Mouse (Mus musculus): ENCODE measurements at regions not wholly inside any gene's neighbourhood (a gene's known extent, or its start where the extent isn't known, plus 50 kb on each side); places are given as distances from the start of the nearest gene placed in this dataset.

DNA sequence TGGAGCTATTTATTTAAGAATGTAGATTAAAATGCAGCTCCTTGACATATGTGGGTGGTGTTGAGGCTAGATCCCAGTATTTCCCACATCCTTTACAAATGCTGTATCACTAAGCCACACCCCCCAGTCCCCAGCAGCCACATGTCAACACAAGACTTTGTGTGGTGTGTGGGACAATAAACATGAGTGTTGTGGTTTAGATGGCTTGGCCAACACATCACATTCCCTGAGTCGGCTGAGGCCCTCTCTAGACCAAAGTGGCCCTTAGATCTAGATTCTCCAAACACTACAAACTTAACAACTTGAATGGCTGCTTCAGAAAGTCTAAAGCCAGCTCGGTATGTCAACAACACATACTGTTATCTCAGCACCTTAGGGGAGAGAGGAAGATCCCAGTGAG lies 94.2 kb upstream of the Nxt1 start:
- Histone ChIP-seq H3K4me3 (replicated peaks) (no peak overlapping the region), H3K4me1 (no peaks in the 10 kb centered on the region), H3K9me3 (replicated peaks) (no peaks in the 10 kb centered on the region), H3K27me3 (no peaks in the 10 kb centered on the region), H3K9ac (no peak overlapping the region), H3K36me3 (no peaks in the 10 kb centered on the region), H3K27ac (no peak overlapping the region), H3K4me2 (no peak overlapping the region)
- 72% methylated on average over 2 of the region's 2 CpGs for WGBS
- no peak for ATAC-seq (replicated peaks; ENCODE audit: low FRiP score)

DNA sequence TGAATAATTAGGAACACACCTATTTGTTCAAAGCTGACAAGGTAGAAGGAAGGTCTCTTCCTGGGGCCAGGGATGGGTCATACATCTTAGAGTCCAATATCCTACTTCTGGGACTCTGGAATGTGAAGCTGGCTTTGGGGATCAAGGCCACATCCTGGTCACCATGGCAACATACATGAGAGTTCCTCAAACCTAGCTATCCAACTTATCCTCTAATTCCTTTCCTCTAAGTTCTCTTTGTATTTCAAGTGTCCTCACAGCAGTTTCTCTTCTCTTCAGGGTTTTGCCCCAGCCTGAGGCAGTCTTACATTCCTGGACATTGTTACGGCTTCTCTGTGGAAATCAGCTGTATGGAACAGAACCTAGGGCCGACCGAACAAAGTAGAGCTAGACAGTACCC lies 97.0 kb upstream of the Nxt1 start:
- WGBS, result 75% methylated on average over 3 of the region's 3 CpGs
- Histone ChIP-seq H3K27ac (no peak overlapping the region), H3K4me1 (no peaks in the 10 kb centered on the region), H3K9ac (no peak overlapping the region), H3K36me3 (no peaks in the 10 kb centered on the region), H3K4me2 (no peak overlapping the region), H3K27me3 (no peaks in the 10 kb centered on the region), H3K9me3 (replicated peaks) (no peaks in the 10 kb centered on the region), H3K4me3 (replicated peaks) (no peak overlapping the region)
- no peak for ATAC-seq (replicated peaks; ENCODE audit: low FRiP score)

DNA sequence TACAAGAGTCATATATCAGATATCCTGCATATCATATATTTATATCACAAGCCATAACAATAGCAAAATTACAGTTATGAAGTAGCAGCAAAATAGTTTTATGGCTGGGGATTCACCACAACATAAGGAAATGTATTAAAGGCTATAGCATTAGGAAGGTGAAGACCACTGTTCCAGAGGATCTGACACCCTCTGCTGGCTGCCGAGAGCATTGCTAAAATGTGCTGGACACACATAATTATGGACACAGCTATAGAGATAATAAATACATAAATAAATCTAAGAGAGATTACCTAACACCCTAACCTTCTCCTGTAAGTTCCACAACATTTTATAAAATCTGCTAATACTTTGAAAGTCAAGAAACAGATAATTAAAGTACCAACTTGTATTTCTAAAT lies 100.2 kb upstream of the Nxt1 start:
- H3K27me3 ChIP-seq, result no peaks in the 10 kb centered on the region
- H3K4me3 ChIP-seq (replicated peaks), result no peak overlapping the region
- no peaks in the 10 kb centered on the region for H3K4me1 ChIP-seq
- H3K27ac ChIP-seq, result no peak overlapping the region
- no peak overlapping the region for H3K4me2 ChIP-seq
- ATAC-seq (replicated peaks; ENCODE audit: low FRiP score), result no peak
- H3K9me3 ChIP-seq (replicated peaks), result no peaks in the 10 kb centered on the region
- no peak overlapping the region for H3K9ac ChIP-seq
- H3K36me3 ChIP-seq, result no peaks in the 10 kb centered on the region
- 20% methylated on average over 1 of the region's 1 CpGs for WGBS

DNA sequence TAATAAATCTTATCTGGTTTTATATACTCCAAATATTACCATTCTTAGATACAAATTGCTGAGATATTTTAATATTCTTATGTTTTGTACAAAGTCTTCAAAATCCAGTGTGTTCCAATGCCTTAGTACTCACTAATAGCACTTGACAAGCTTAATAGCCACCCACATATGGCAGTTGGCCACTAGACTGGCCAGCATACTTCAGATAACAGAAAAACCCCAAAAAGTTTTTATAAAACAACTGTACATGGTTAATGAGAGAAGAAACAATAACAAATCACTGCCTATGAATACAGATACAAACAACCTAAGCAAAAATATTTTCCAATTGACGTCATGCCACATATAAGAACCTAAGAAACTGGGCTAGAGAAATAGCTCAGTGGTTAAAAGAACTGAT lies 100.8 kb upstream of the Nxt1 start:
- Histone ChIP-seq H3K4me1 (no peaks in the 10 kb centered on the region), H3K9me3 (replicated peaks) (no peaks in the 10 kb centered on the region), H3K27me3 (no peaks in the 10 kb centered on the region), H3K36me3 (no peaks in the 10 kb centered on the region), H3K9ac (no peak overlapping the region), H3K4me2 (no peak overlapping the region), H3K27ac (no peak overlapping the region), H3K4me3 (replicated peaks) (no peak overlapping the region)
- WGBS, result 95% methylated on average over 1 of the region's 1 CpGs
- no peak for ATAC-seq (replicated peaks; ENCODE audit: low FRiP score)

- no peak overlapping the region for H3K4me2 ChIP-seq
- no peaks in the 10 kb centered on the region for H3K36me3 ChIP-seq
- no peak overlapping the region for H3K9ac ChIP-seq
- no peaks in the 10 kb centered on the region for H3K9me3 ChIP-seq (replicated peaks)
- H3K4me1 ChIP-seq, result no peaks in the 10 kb centered on the region
- H3K27ac ChIP-seq, result no peak overlapping the region
- no peaks in the 10 kb centered on the region for H3K27me3 ChIP-seq
- 78% methylated on average over 5 of the region's 5 CpGs for WGBS
- H3K4me3 ChIP-seq (replicated peaks), result no peak overlapping the region
- ATAC-seq (replicated peaks; ENCODE audit: low FRiP score), result no peak
Observed at GRCm38 (mm10) chr2:148571018-148571417, 101.4 kb upstream of the Nxt1 start.

DNA sequence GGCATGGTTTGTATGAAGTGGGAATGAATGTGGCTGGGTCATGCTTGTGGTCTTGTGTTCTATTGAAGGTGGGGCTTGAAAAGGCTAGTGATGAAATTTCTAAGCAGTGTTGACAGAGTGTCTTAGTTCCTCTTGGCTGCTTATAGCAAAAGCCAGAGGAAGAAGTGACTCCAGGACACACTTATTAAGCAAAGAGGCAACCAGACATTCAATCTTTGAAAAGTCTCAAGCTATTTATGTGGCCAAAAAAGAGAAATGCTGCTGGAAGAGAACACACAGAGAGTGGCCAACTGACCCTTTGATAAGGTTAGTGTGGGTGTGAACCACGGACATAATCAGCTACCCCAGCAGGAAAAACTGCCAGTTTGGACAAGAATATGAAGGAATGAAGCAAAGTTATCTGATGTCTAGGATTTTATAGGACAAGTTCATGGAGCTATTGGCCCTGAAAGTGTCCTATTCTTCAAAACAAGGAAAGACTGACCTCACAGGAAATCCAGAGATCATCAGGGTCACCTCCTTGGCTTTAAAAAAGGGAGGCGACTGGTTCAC lies 104.4 kb upstream of the Nxt1 start:
- no peak overlapping the region for H3K4me2 ChIP-seq
- no peaks in the 10 kb centered on the region for H3K9me3 ChIP-seq (replicated peaks)
- no peak overlapping the region for H3K4me3 ChIP-seq (replicated peaks)
- no peaks in the 10 kb centered on the region for H3K36me3 ChIP-seq
- no peak overlapping the region for H3K27ac ChIP-seq
- no peak overlapping the region for H3K9ac ChIP-seq
- WGBS, result 54% methylated on average over 2 of the region's 2 CpGs
- H3K27me3 ChIP-seq, result no peaks in the 10 kb centered on the region
- H3K4me1 ChIP-seq, result no peaks in the 10 kb centered on the region
- ATAC-seq (replicated peaks; ENCODE audit: low FRiP score), result no peak

DNA sequence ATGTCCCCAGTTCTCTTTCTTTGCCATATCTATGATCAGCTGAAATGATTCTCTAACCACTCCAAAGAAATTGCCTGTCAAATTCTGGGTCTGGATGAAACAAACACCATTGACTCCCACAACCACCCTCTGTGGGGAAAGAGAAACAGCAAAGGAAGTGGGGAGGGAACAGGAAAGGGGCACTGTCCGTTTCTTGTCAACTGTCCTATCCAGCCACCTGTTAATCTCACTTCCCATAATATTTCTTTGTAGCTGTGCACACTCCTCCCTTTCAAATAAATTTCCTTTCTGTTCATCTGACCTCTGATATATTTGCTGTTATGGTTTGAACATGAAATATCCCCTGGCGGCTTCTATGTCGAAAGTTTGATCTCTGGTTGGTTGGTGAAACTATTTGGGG lies 109.0 kb upstream of the Nxt1 start:
- Histone ChIP-seq H3K4me2 (no peak overlapping the region), H3K27me3 (no peaks in the 10 kb centered on the region), H3K9ac (no peak overlapping the region), H3K4me3 (replicated peaks) (no peak overlapping the region), H3K9me3 (replicated peaks) (no peaks in the 10 kb centered on the region), H3K4me1 (no peaks in the 10 kb centered on the region), H3K27ac (no peak overlapping the region), H3K36me3 (no peaks in the 10 kb centered on the region)
- no peak for ATAC-seq (replicated peaks; ENCODE audit: low FRiP score)
- 58% methylated on average over 3 of the region's 3 CpGs for WGBS

DNA sequence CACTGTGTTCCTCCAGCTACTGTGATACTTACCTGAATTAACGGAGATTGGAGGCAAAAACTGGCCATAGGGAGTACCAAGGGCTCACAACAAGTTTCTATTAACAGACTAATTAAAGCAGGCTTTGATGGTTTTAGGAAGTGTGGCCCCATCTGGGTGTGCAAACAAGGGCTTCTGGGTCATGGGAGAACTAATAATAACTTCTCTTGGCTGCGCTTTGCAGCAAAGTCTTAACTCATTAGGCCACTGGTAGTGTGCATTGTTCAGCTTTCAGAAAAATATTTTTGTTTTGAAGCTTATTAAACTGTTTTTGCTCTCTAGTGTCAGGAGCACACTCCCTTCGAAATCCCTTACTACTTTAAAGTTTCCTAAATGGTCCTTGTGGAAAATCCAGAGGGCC lies 110.4 kb upstream of the Nxt1 start:
- no peaks in the 10 kb centered on the region for H3K4me1 ChIP-seq
- no peak for ATAC-seq (replicated peaks; ENCODE audit: low FRiP score)
- no peaks in the 10 kb centered on the region for H3K36me3 ChIP-seq
- H3K9ac ChIP-seq, result no peak overlapping the region
- 75% methylated on average over 3 of the region's 3 CpGs for WGBS
- no peak overlapping the region for H3K4me3 ChIP-seq (replicated peaks)
- no peaks in the 10 kb centered on the region for H3K9me3 ChIP-seq (replicated peaks)
- no peak overlapping the region for H3K27ac ChIP-seq
- H3K4me2 ChIP-seq, result no peak overlapping the region
- H3K27me3 ChIP-seq, result no peaks in the 10 kb centered on the region

- Histone ChIP-seq H3K36me3 (no peaks in the 10 kb centered on the region), H3K4me2 (no peak overlapping the region), H3K27ac (no peak overlapping the region), H3K4me3 (replicated peaks) (no peak overlapping the region), H3K9ac (no peak overlapping the region), H3K27me3 (no peaks in the 10 kb centered on the region), H3K4me1 (no peaks in the 10 kb centered on the region), H3K9me3 (replicated peaks) (no peaks in the 10 kb centered on the region)
- 76% methylated on average over 4 of the region's 4 CpGs for whole genome bisulfite sequencing
- no peak for ATAC-seq (replicated peaks; ENCODE audit: low FRiP score)
Observed at GRCm38 (mm10) chr2:148560013-148560773, 112.2 kb upstream of the Nxt1 start.

- Histone ChIP-seq H3K27ac (no peak overlapping the region), H3K27me3 (no peaks in the 10 kb centered on the region), H3K4me2 (no peak overlapping the region), H3K36me3 (no peaks in the 10 kb centered on the region), H3K9me3 (replicated peaks) (no peaks in the 10 kb centered on the region), H3K4me1 (no peaks in the 10 kb centered on the region), H3K9ac (no peak overlapping the region), H3K4me3 (replicated peaks) (no peak overlapping the region)
- 76% methylated on average over 4 of the region's 4 CpGs for WGBS
- no peak for ATAC-seq (replicated peaks; ENCODE audit: low FRiP score)
Observed at GRCm38 (mm10) chr2:148559376-148559775, 113.0 kb upstream of the Nxt1 start.

GRCm38 (mm10) chr2:148558365-148558764 lies 114.0 kb upstream of the Nxt1 start:
- no peak for ATAC-seq (replicated peaks; ENCODE audit: low FRiP score)
- Histone ChIP-seq H3K36me3 (no peaks in the 10 kb centered on the region), H3K9me3 (replicated peaks) (no peaks in the 10 kb centered on the region), H3K27ac (no peak overlapping the region), H3K4me3 (replicated peaks) (no peak overlapping the region), H3K4me2 (no peak overlapping the region), H3K27me3 (no peaks in the 10 kb centered on the region), H3K4me1 (no peaks in the 10 kb centered on the region), H3K9ac (no peak overlapping the region)

DNA sequence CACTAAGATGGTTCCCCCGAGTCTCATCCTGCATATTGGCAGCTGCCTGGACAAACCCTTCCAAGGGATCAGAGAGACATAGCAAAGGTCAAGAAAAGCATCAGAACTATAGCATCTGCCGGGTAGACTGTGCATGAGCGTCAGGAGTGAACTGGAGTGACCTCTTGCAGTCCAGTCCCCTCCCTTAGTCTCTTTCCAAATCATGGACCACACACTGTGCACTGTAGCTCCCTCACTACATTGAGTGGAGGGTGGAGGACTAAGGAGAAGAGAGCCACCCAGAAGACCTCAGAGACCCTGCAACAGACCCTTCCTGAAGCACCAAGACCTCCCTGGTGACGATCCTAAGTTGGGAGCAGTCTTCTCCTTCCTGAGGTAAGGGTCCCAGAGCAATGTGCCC lies 107.8 kb upstream of the Cd93 start:
- H3K4me2 ChIP-seq, result no peak overlapping the region
- H3K4me3 ChIP-seq (replicated peaks), result no peak overlapping the region
- H3K9me3 ChIP-seq (replicated peaks), result no peaks in the 10 kb centered on the region
- no peak overlapping the region for H3K27ac ChIP-seq
- no peaks in the 10 kb centered on the region for H3K27me3 ChIP-seq
- 72% methylated on average over 4 of the region's 4 CpGs for WGBS
- H3K36me3 ChIP-seq, result no peaks in the 10 kb centered on the region
- ATAC-seq (replicated peaks; ENCODE audit: low FRiP score), result no peak
- no peaks in the 10 kb centered on the region for H3K4me1 ChIP-seq
- no peak overlapping the region for H3K9ac ChIP-seq

GRCm38 (mm10) chr2:148549618-148550017 lies 106.3 kb upstream of the Cd93 start:
- Histone ChIP-seq H3K27me3 (no peaks in the 10 kb centered on the region), H3K36me3 (no peaks in the 10 kb centered on the region), H3K9me3 (replicated peaks) (no peaks in the 10 kb centered on the region), H3K4me2 (no peak overlapping the region), H3K27ac (no peak overlapping the region), H3K4me3 (replicated peaks) (no peak overlapping the region), H3K9ac (no peak overlapping the region), H3K4me1 (no peaks in the 10 kb centered on the region)
- no peak for ATAC-seq (replicated peaks; ENCODE audit: low FRiP score)
- WGBS, result 86% methylated on average over 1 of the region's 1 CpGs

Data from kidney, embryonic 15.5 days (tissue).